Mouse (Mus musculus): Measurements from ENCODE around the gene Vmn1r124. TPM values are rescaled to one million over a fixed set of nuclear protein-coding genes. Genes with fewer than 3 reads are reported as not detected.
"Not testable (repeated sequence)": the region's sequence is repeated elsewhere in the genome, so short reads cannot be mapped to it uniquely, and the experiment has no call there.

The Vmn1r124 gene
- polyA plus RNA-seq (2011; ENCODE audit: insufficient read depth, insufficient read length, low replicate concordance, missing spikeins), result not detected in 2 replicates

DNA sequence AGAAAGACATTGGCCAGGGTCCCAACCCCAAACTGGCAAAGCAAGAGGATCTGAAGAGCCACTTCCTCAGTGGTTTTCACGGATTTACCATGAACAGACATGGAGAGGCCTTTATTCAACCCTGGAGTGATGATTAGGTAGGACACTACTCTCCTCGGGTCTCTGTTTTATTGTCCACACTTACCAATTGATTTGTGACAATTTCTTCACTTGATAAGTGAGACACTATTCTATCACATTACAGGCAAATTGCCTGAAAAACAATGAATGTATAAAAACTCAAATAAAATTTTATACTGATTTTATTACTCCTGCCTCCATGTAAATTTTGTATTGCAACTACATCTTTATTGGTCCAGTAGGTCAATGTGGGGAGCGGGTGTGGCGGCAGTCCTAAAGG lies at the start of gene Vmn1r124:
Vmn1r124 (minus strand) TSS at position 101 of the 400 bp plus-strand sequence.
- H3K4me3 ChIP-seq (replicated peaks; ENCODE audit: control insufficient read depth, low read depth, low read length); H3K27ac ChIP-seq (ENCODE audit: control insufficient read depth, insufficient read depth, low read depth, low read length, poor library complexity); H3K4me1 ChIP-seq (ENCODE audit: control insufficient read depth, insufficient read depth, low read length): not testable (repeated sequence)
- 75% methylated on average over 4 of the region's 4 CpGs for WGBS

DNA sequence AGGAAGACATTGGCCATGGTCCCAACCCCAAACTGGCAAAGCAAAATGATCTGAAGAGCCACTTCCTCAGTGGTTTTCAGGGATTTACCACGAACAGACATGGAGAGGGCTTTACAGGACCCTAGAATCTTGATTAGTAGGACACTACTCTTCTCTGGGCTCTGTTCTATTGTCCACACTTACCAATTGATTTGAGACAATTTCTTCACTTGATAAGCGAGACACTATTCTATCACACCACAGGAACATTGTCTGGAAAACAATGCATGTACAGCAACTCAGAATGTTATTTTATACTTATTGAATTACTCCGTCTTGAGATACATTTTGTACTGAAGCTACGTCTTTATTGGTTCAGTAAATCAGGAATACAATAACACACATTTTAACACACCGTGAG lies 41.0 kb upstream of the Vmn1r124 start, which contains the start of gene Vmn1r126:
Vmn1r126 (minus strand) TSS at position 101 of the 400 bp plus-strand sequence.
- not testable (repeated sequence) for H3K4me3 ChIP-seq (replicated peaks; ENCODE audit: control insufficient read depth, low read depth, low read length)
- no CpG with 5 or more reads among the region's 5 CpGs for WGBS

DNA sequence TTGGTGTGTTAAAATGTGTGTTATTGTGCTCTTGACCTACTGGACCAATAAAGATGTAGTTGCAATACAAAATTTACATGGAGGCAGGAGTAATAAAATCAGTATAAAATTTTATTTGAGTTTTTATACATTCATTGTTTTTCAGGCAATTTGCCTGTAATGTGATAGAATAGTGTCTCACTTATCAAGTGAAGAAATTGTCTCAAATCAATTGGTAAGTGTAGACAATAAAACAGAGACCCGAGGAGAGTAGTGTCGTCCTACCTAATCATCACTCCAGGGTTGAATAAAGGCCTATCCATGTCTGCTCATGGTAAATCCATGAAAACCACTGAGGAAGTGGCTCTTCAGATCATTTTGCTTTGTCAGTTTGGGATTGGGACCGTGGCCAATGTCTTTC lies 11.5 kb upstream of the Vmn1r124 start, which contains the start of gene Vmn1r125:
Vmn1r125 (plus strand) TSS at position 301 of the 400 bp plus-strand sequence.
- not testable (repeated sequence) for H3K27ac ChIP-seq (ENCODE audit: control insufficient read depth, insufficient read depth, low read depth, low read length, poor library complexity); H3K4me1 ChIP-seq (ENCODE audit: control insufficient read depth, insufficient read depth, low read length); H3K4me3 ChIP-seq (replicated peaks; ENCODE audit: control insufficient read depth, low read depth, low read length)
- WGBS, result 56% methylated on average over 3 of the region's 3 CpGs

More for the DNA sequence above, 41.0 kb upstream of the Vmn1r124 start, which contains the start of gene Vmn1r126:
- not testable (repeated sequence) for H3K4me1 ChIP-seq (ENCODE audit: control insufficient read depth, insufficient read depth, low read length); H3K27ac ChIP-seq (ENCODE audit: control insufficient read depth, insufficient read depth, low read depth, low read length, poor library complexity)

Other genes with a start within 250 kb of the Vmn1r124 start
- gene Vmn1r119, start 248.2 kb downstream of the Vmn1r124 start, polyA plus RNA-seq (2011; ENCODE audit: insufficient read depth, insufficient read length, low replicate concordance, missing spikeins), result not detected in 2 replicates
- not detected in 2 replicates for gene Vmn1r120, start 206.8 kb downstream of the Vmn1r124 start, polyA plus RNA-seq (2011; ENCODE audit: insufficient read depth, insufficient read length, low replicate concordance, missing spikeins)
- not detected in 2 replicates for gene Vmn1r121, start 162.1 kb downstream of the Vmn1r124 start, polyA plus RNA-seq (2011; ENCODE audit: insufficient read depth, insufficient read length, low replicate concordance, missing spikeins)
- not detected in 2 replicates for gene Vmn1r122, start 126.5 kb downstream of the Vmn1r124 start, polyA plus RNA-seq (2011; ENCODE audit: insufficient read depth, insufficient read length, low replicate concordance, missing spikeins)
- gene Vmn1r123, start 98.4 kb downstream of the Vmn1r124 start, polyA plus RNA-seq (2011; ENCODE audit: insufficient read depth, insufficient read length, low replicate concordance, missing spikeins), result not detected in 2 replicates
- gene Gm5157, start 70.2 kb downstream of the Vmn1r124 start, polyA plus RNA-seq (2011; ENCODE audit: insufficient read depth, insufficient read length, low replicate concordance, missing spikeins), result not detected in 2 replicates
- gene Vmn1r125, start 11.6 kb upstream of the Vmn1r124 start, polyA plus RNA-seq (2011; ENCODE audit: insufficient read depth, insufficient read length, low replicate concordance, missing spikeins), result not detected in 2 replicates
- gene Vmn1r126, start 40.9 kb upstream of the Vmn1r124 start, polyA plus RNA-seq (2011; ENCODE audit: insufficient read depth, insufficient read length, low replicate concordance, missing spikeins), result not detected in 2 replicates
- gene Vmn1r127, start 59.2 kb upstream of the Vmn1r124 start, polyA plus RNA-seq (2011; ENCODE audit: insufficient read depth, insufficient read length, low replicate concordance, missing spikeins), result not detected in 2 replicates
- gene Vmn1r128, start 88.8 kb upstream of the Vmn1r124 start, polyA plus RNA-seq (2011; ENCODE audit: insufficient read depth, insufficient read length, low replicate concordance, missing spikeins), result not detected in 2 replicates
- gene Vmn1r129, start 100.7 kb upstream of the Vmn1r124 start, polyA plus RNA-seq (2011; ENCODE audit: insufficient read depth, insufficient read length, low replicate concordance, missing spikeins), result not detected in 2 replicates
- not detected in 2 replicates for gene Gm6882, start 172.1 kb upstream of the Vmn1r124 start, polyA plus RNA-seq (2011; ENCODE audit: insufficient read depth, insufficient read length, low replicate concordance, missing spikeins)